Mouse (Mus musculus) Patski (cell line): ENCODE results near the gene Kdm5b. TPM values are rescaled to one million over a fixed set of nuclear protein-coding genes. Genes with fewer than 3 reads are reported as not detected.
A peak's percentile ranks its signal among the peaks of the same experiment; 100 is the strongest.

Source experiments
- ATAC-seq: fragments of 100-300 bp; one replicate; pipeline ENCODE4 v1.8.0; 2021
- CTCF ChIA-PET: fragments of 350-600 bp; sonication (Branson Sonifier 250); formaldehyde crosslinking; loops from one replicate; lab custom pipeline; 2022; ENCODE audit warnings: inconsistent platforms; lab: Charles Lee
- POLR2A ChIA-PET: fragments of 350-600 bp; sonication (Branson Sonifier 250); formaldehyde crosslinking; loops from one replicate; lab custom pipeline; 2022; ENCODE audit warnings: antibody characterized with exemption, inconsistent platforms; lab: Charles Lee
- DNase-seq: peaks from one replicate; pipeline ENCODE4 v3.0.0-alpha.2; 2011; ENCODE audit warnings: low read depth, low spot score
- H3K27me3 ChIP-seq: fragments of 371-371 bp; one replicate; pipeline ENCODE4 v1.5.1; 2021
- CTCF ChIP-seq: fragments of 100-300 bp; IDR thresholded peaks from one replicate; pipeline ENCODE4 v1.5.1; 2021
- in situ Hi-C: fragments of 300-500 bp; cut with MboI; formaldehyde crosslinking; loops from 3 replicates; pipeline ENCODE4 v1.11.1; 2018; ENCODE audit warnings: low pct_unique_long_range_greater_than_20kb, mixed read lengths
- polyA plus RNA-seq: library from polyadenylated mRNA; unstranded; gene quantifications from one replicate; pipeline ENCODE4 v1.2.3, GENCODE M21; 2021

The Kdm5b gene
- polyA plus RNA-seq, 1 experiment from 2014 or later = 34.3 TPM

GRCm38 (mm10) chr1:134609172-134609571 is 49.2 kb downstream of the Kdm5b start:
- no peaks in the 10 kb centered on the region for H3K27me3 ChIP-seq
- no peak for DNase-seq
- in situ Hi-C loops = loop anchor here (10.0 kb wide), 1 partner anchor 234 kb away; no protein-coding TSS in a partner anchor
- POLR2A ChIA-PET = interaction anchor here (1.0 kb wide), 1 partner anchor 8 kb away, joined by 3 read pairs; no protein-coding TSS in a partner anchor
- ATAC-seq = no peak
- CTCF ChIA-PET = interaction anchor here (1.5 kb wide), 1 partner anchor 21 kb away, joined by 3 read pairs; no protein-coding TSS in a partner anchor
- no peak for TF ChIP-seq CTCF

GRCm38 (mm10) chr1:134614554-134614953 is 54.6 kb downstream of the Kdm5b start:
- in situ Hi-C loops = loop anchor here (5.0 kb wide), 1 partner anchor 92 kb away; no protein-coding TSS in a partner anchor
- ChIA-PET CTCF (no interaction called here), POLR2A (no interaction called here)
- ATAC-seq (no peak), DNase-seq (no peak)
- no peak for TF ChIP-seq CTCF
- H3K27me3 ChIP-seq = no peaks in the 10 kb centered on the region

GRCm38 (mm10) chr1:134614988-134615387 is 55.0 kb downstream of the Kdm5b start:
- ATAC-seq (no peak), DNase-seq (no peak)
- H3K27me3 ChIP-seq = no peaks in the 10 kb centered on the region
- in situ Hi-C loops = loop anchor here (5.0 kb wide), 1 partner anchor 93 kb away; no protein-coding TSS in a partner anchor
- ChIA-PET CTCF (no interaction called here), POLR2A (no interaction called here)
- TF ChIP-seq CTCF = no peak

- in situ Hi-C loops = no loop called here
- CTCF ChIA-PET = no interaction called here
- TF ChIP-seq CTCF = no peak
- POLR2A ChIA-PET = no interaction called here
- ATAC-seq = no peak
- no peak for DNase-seq
- no peaks in the 10 kb centered on the region for H3K27me3 ChIP-seq
Measured at GRCm38 (mm10) chr1:134617656-134618055, 57.7 kb downstream of the Kdm5b start.

GRCm38 (mm10) chr1:134625325-134625724 is 65.4 kb downstream of the Kdm5b start:
- POLR2A ChIA-PET = no interaction called here
- DNase-seq (no peak), ATAC-seq (no peak)
- CTCF ChIA-PET = interaction anchor here (1.2 to 1.4 kb wide), 2 partner anchors 13 to 25 kb away, joined by 4 read pairs; no protein-coding TSS in a partner anchor
- TF ChIP-seq CTCF = no peak
- H3K27me3 ChIP-seq = no peaks in the 10 kb centered on the region
- in situ Hi-C loops = no loop called here

- ATAC-seq (no peak), DNase-seq (no peak)
- in situ Hi-C loops = no loop called here
- no peaks in the 10 kb centered on the region for H3K27me3 ChIP-seq
- TF ChIP-seq CTCF = no peak
- ChIA-PET CTCF (no interaction called here), POLR2A (no interaction called here)
Measured at GRCm38 (mm10) chr1:134629455-134629854, 69.5 kb downstream of the Kdm5b start.

- TF ChIP-seq CTCF = no peak
Measured at GRCm38 (mm10) chr1:134634296-134634695, 74.3 kb downstream of the Kdm5b start.

GRCm38 (mm10) chr1:134636245-134636644 is 76.3 kb downstream of the Kdm5b start:
- ATAC-seq (no peak), DNase-seq (no peak)
- CTCF ChIA-PET = interaction anchor here (1.4 to 1.6 kb wide), 2 partner anchors 15 to 118 kb away, joined by 4 read pairs; no protein-coding TSS in a partner anchor
- no peaks in the 10 kb centered on the region for H3K27me3 ChIP-seq
- POLR2A ChIA-PET = no interaction called here
- no peak for TF ChIP-seq CTCF
- in situ Hi-C loops = no loop called here

More at GRCm38 (mm10) chr1:134634296-134634695, 74.3 kb downstream of the Kdm5b start:
- DNase-seq = no peak
- no peaks in the 10 kb centered on the region for H3K27me3 ChIP-seq
- ChIA-PET CTCF (no interaction called here), POLR2A (no interaction called here)
- in situ Hi-C loops = no loop called here
- no peak for ATAC-seq

GRCm38 (mm10) chr1:134636684-134637083 is 76.7 kb downstream of the Kdm5b start:
- no peak for ATAC-seq
- POLR2A ChIA-PET = no interaction called here
- in situ Hi-C loops = no loop called here
- H3K27me3 ChIP-seq = no peaks in the 10 kb centered on the region
- peak; percentile 65 for TF ChIP-seq CTCF
- CTCF ChIA-PET = interaction anchor here (1.0 to 1.6 kb wide), 3 partner anchors 14 to 218 kb away, joined by 3 to 4 read pairs (median 4); no protein-coding TSS in a partner anchor
- no peak for DNase-seq

- no peak for TF ChIP-seq CTCF
- DNase-seq (no peak), ATAC-seq (no peak)
- ChIA-PET CTCF (interaction anchor here (0.5 to 2.2 kb wide), 8 partner anchors 11 to 220 kb away, joined by 4 to 10 read pairs (median 6); no protein-coding TSS in a partner anchor), POLR2A (interaction anchor here (1.0 kb wide), 1 partner anchor 11 kb away, joined by 3 read pairs; no protein-coding TSS in a partner anchor)
- in situ Hi-C loops = no loop called here
- H3K27me3 ChIP-seq = no peaks in the 10 kb centered on the region
Measured at GRCm38 (mm10) chr1:134638041-134638440, 78.1 kb downstream of the Kdm5b start.

GRCm38 (mm10) chr1:134638522-134638921 is 78.6 kb downstream of the Kdm5b start:
- peak; percentile 76 for TF ChIP-seq CTCF
- CTCF ChIA-PET = interaction anchor here (0.9 to 2.2 kb wide), 9 partner anchors 8 to 216 kb away, joined by 3 to 10 read pairs (median 6); no protein-coding TSS in a partner anchor
- POLR2A ChIA-PET = interaction anchor here (1.0 kb wide), 1 partner anchor 10 kb away, joined by 3 read pairs; no protein-coding TSS in a partner anchor
- in situ Hi-C loops = no loop called here
- H3K27me3 ChIP-seq = no peaks in the 10 kb centered on the region
- DNase-seq (no peak), ATAC-seq (no peak)
